In the genomic region with DNA sequence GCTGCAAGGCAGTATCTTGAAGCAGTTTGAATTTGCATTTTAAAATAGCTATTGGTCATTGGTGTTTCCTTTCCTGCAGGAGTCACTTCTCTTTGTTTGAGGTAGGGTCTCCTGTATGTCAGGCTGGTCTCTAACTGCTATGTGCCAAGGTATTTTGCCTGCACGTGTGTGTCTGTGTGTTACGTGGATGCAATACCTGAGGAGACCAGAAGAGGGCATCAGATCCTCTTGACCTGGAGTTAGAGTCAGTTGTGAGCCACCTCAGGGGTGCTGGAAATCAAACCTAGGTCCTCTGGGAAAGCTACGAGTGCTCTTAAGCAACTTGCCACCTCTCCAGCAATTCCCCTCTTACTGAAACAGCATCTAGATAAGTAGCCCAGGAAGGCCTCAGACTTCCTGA, we compare ENCODE assay signal across 13 mouse cellular contexts. TPM values are rescaled to one million over a fixed set of nuclear protein-coding genes. Genes with fewer than 3 reads are reported as not detected.
DNase-seq lines count a peak whose midpoint lies in the region; ATAC-seq and TF ChIP-seq lines count a peak whose summit lies in the region.
"Had no signal": no experiment of that assay in that cellular context is flagged by ENCODE, and none has a peak within 500 bp of the region (broad histone marks: within the 10 kb centered on the region; RNA-seq: fewer than 3 reads in every experiment).

No protein-coding gene starts in this region.

- no peaks in the 10 kb centered on the region for H3K27me3 ChIP-seq in kidney, postnatal 0 days (ENCODE audit: insufficient read depth, low read length)
- no peaks in the 10 kb centered on the region for H3K27me3 ChIP-seq in neural tube, embryonic 11.5 days (ENCODE audit: control insufficient read depth, insufficient read depth, low read length)
- peaks cover 10% of the 10 kb centered on the region; the same call in 1 of the 2 replicates for H3K27me3 ChIP-seq in G1E (ENCODE audit: insufficient read depth, low read length)
- H3K27me3 ChIP-seq in splenic B cell, adult 2 months (ENCODE audit: control insufficient read depth, insufficient read depth, low read length, poor library complexity, severe bottlenecking) = no peaks in the 10 kb centered on the region
- H3K27me3 ChIP-seq: heart, embryonic 15.5 days; liver, embryonic 15.5 days had no signal

- no peaks in the 10 kb centered on the region for H3K9me3 ChIP-seq in kidney, postnatal 0 days (replicated peaks; ENCODE audit: low read length)
- no peaks in the 10 kb centered on the region for H3K9me3 ChIP-seq in neural tube, embryonic 11.5 days (ENCODE audit: control insufficient read depth, low read length)
- no peaks in the 10 kb centered on the region for H3K9me3 ChIP-seq in G1E (replicated peaks)
- H3K9me3 ChIP-seq: heart, embryonic 15.5 days; liver, embryonic 15.5 days had no signal

- H3K4me3 ChIP-seq in kidney, postnatal 0 days (replicated peaks; ENCODE audit: low read depth, low read length) = no peak overlapping the region
- H3K4me3 ChIP-seq in neural tube, embryonic 11.5 days (ENCODE audit: low read depth, low read length) = no peak overlapping the region
- H3K4me3 ChIP-seq in G1E (ENCODE audit: low read depth, low read length) = no peak overlapping the region
- H3K4me3 ChIP-seq: heart, embryonic 15.5 days; liver, embryonic 15.5 days; myocyte had no signal

- H3K4me1 ChIP-seq in kidney, postnatal 0 days (replicated peaks; ENCODE audit: insufficient read depth, low read length) = no peaks in the 10 kb centered on the region
- H3K4me1 ChIP-seq in neural tube, embryonic 11.5 days (ENCODE audit: control insufficient read depth, insufficient read depth, low read length) = no peaks in the 10 kb centered on the region
- H3K4me1 ChIP-seq in G1E (ENCODE audit: insufficient read depth, low read depth, low read length) = 0 out of 2 replicates have a peak, but pooled peaks cover 3% of the 10 kb centered on the region
- H3K4me1 ChIP-seq: heart, embryonic 15.5 days; liver, embryonic 15.5 days had no signal

- no peak for DNase-seq in kidney, postnatal 0 days (ENCODE audit: low spot score)
- DNase-seq in kidney, adult 9 months = no peak
- peak; percentile 8 for DNase-seq in neural tube, embryonic 11.5 days (ENCODE audit: low spot score)
- no peak for DNase-seq in neural tube, embryonic 10.5 days (ENCODE audit: extremely low spot score, low spot score)
- DNase-seq in G1E (ENCODE audit: low spot score) = no peak
- DNase-seq in splenic B cell, adult 2 months (ENCODE audit: low read depth, low spot score) = peak; percentile 36
- no peak for DNase-seq in yolk sac, embryonic 10.5 days (ENCODE audit: low spot score)
- DNase-seq in adrenal gland, adult 2 months = no peak
- DNase-seq: cerebellum, adult 18-20 months had no signal

- 93% methylated on average over 3 of the region's 3 CpGs for WGBS in kidney, postnatal 0 days
- 87% methylated on average over 3 of the region's 3 CpGs for WGBS in neural tube, embryonic 11.5 days

- ATAC-seq in kidney, postnatal 0 days (replicated peaks; ENCODE audit: low FRiP score, low read depth) = no peak
- no peak for ATAC-seq in neural tube, embryonic 11.5 days (ENCODE audit: insufficient read depth, low FRiP score, low TSS enrichment)
- no peak for ATAC-seq in G1E (ENCODE audit: extremely low read depth, insufficient number of reproducible peaks, low FRiP score, poor library complexity, severe bottlenecking)
- ATAC-seq: hindbrain, embryonic 16.5 days had no signal

- H3K27ac ChIP-seq in kidney, postnatal 0 days = no peak overlapping the region
- H3K27ac ChIP-seq in neural tube, embryonic 11.5 days (ENCODE audit: low read depth, low read length) = no peak overlapping the region
- H3K27ac ChIP-seq: heart, embryonic 15.5 days; liver, embryonic 15.5 days had no signal

- H3K4me2 ChIP-seq in kidney, postnatal 0 days (ENCODE audit: low read length) = no peak overlapping the region
- no peak overlapping the region for H3K4me2 ChIP-seq in neural tube, embryonic 11.5 days (ENCODE audit: low read depth)
- H3K4me2 ChIP-seq: heart, embryonic 15.5 days; liver, embryonic 15.5 days had no signal

- peak; percentile 38; the same call in 1 of the 2 replicates for TF ChIP-seq CTCF in kidney, postnatal 0 days (IDR thresholded peaks at IDR 0.05; ENCODE audit: low read depth)
- peak; percentile 42 for TF ChIP-seq CTCF in G1E (IDR thresholded peaks at IDR 0.05; ENCODE audit: low read depth, low read length)

- no peaks in the 10 kb centered on the region for H3K36me3 ChIP-seq in kidney, postnatal 0 days (ENCODE audit: insufficient read depth, low read length)
- H3K36me3 ChIP-seq in neural tube, embryonic 11.5 days (ENCODE audit: control insufficient read depth, insufficient read depth, low read length) = 0 out of 2 replicates have a peak, but pooled peaks cover 3% of the 10 kb centered on the region
- H3K36me3 ChIP-seq in G1E (replicated peaks) = no peaks in the 10 kb centered on the region
- no peaks in the 10 kb centered on the region for H3K36me3 ChIP-seq in splenic B cell, adult 2 months (ENCODE audit: control insufficient read depth, insufficient read depth, low read length, poor library complexity, severe bottlenecking)
- H3K36me3 ChIP-seq: heart, embryonic 15.5 days; liver, embryonic 15.5 days had no signal

- H3K9ac ChIP-seq in kidney, postnatal 0 days (ENCODE audit: low read depth, low read length) = no peak overlapping the region
- H3K9ac ChIP-seq in neural tube, embryonic 11.5 days (ENCODE audit: low read length) = no peak overlapping the region
- H3K9ac ChIP-seq: heart, embryonic 15.5 days; liver, embryonic 15.5 days had no signal

RNA-seq across cellular contexts. Expression of a gene that starts 16.4 kb away (rescaled TPM):
- 44.2 and 46.6 TPM in 2 replicates for polyA plus RNA-seq in kidney, postnatal 0 days (2015; fragmentation: Nextera tagmentation; extraction: Ambion mirVana)
- polyA plus RNA-seq in neural tube, embryonic 11.5 days (2014; fragmentation: Nextera tagmentation; extraction: Ambion mirVana) = 76.5 and 76.8 TPM in 2 replicates
- total RNA-seq in G1E (2014; fragmentation: Nextera tagmentation) (12.8 and 13.1 TPM in 2 replicates), G1E (2017) (47.5 and 55.5 TPM in 2 replicates)
- 52.3 and 64.5 TPM in 2 replicates for polyA plus RNA-seq in G1E (2012)
- total RNA-seq in adrenal gland, adult 2 months (2021) = 10 to 100 TPM; 33.7 to 34.5 TPM
- 2.5 and 4.3 TPM in 2 replicates for polyA plus RNA-seq in adrenal gland, adult 2 months (2012; rRNA removed)

RNA-seq across cellular contexts. Expression of a gene that starts 31.1 kb away (rescaled TPM):
- 3.1 and 4.1 TPM in 2 replicates for polyA plus RNA-seq in kidney, postnatal 0 days (2015; fragmentation: Nextera tagmentation; extraction: Ambion mirVana)
- 16.3 and 17.3 TPM in 2 replicates for polyA plus RNA-seq in neural tube, embryonic 11.5 days (2014; fragmentation: Nextera tagmentation; extraction: Ambion mirVana)
- total RNA-seq in G1E (2014; fragmentation: Nextera tagmentation) (not detected in 2 replicates), G1E (2017) (0.27 TPM in 1 of 2 replicates, not detected in the other)
- polyA plus RNA-seq in G1E (2012) = not detected in 2 replicates
- 10 to 100 TPM; 27.0 to 30.0 TPM for total RNA-seq in adrenal gland, adult 2 months (2021)
- polyA plus RNA-seq in adrenal gland, adult 2 months (2012; rRNA removed) = 57.6 and 89.9 TPM in 2 replicates

RNA-seq across cellular contexts. Expression of a gene that starts 44.7 kb away (rescaled TPM):
- 6.2 and 6.9 TPM in 2 replicates for polyA plus RNA-seq in kidney, postnatal 0 days (2015; fragmentation: Nextera tagmentation; extraction: Ambion mirVana)
- polyA plus RNA-seq in neural tube, embryonic 11.5 days (2014; fragmentation: Nextera tagmentation; extraction: Ambion mirVana) = 7.6 and 10.6 TPM in 2 replicates
- 53.1 and 56.3 TPM in 2 replicates for total RNA-seq in G1E (2014; fragmentation: Nextera tagmentation)
- total RNA-seq in G1E (2017) = 43.4 and 43.8 TPM in 2 replicates
- polyA plus RNA-seq in G1E (2012) = 50.2 and 53.8 TPM in 2 replicates
- total RNA-seq in adrenal gland, adult 2 months (2021) = 1 to 10 TPM; 2.5 to 4.0 TPM
- polyA plus RNA-seq in adrenal gland, adult 2 months (2012; rRNA removed) = 9.5 and 9.7 TPM in 2 replicates

Comparison
In these comparisons a context has a peak if more than half of its experiments do, and no peak if none do; other contexts are left out.
1. DNase-seq: peak in neural tube, embryonic 11.5 days (single experiment) and splenic B cell, adult 2 months (single experiment); none in kidney, postnatal 0 days (single experiment), kidney, adult 9 months (single experiment), neural tube, embryonic 10.5 days (single experiment), G1E (single experiment), yolk sac, embryonic 10.5 days (single experiment) and adrenal gland, adult 2 months (single experiment).